Mouse (Mus musculus) intestine, postnatal 0 days (tissue): ENCODE measurements around the gene Ppm1a. TPM values are rescaled to one million over a fixed set of nuclear protein-coding genes. Genes with fewer than 3 reads are reported as not detected.

Experiments
- ATAC-seq: fragments of 200-750 bp; cut with Nextera tagmentation; 2 replicates; pipeline ENCODE4 v1.8.0; 2017; ENCODE audit warnings: mild to moderate bottlenecking, moderate TSS enrichment, moderate library complexity
- H3K27ac ChIP-seq: fragments of 300-500 bp; sonication (generic); 2 replicates; pipeline ENCODE4 v1.5.1; 2014; ENCODE audit warnings: mild to moderate bottlenecking, low read depth, low read length, moderate library complexity
- H3K27me3 ChIP-seq: fragments of 300-500 bp; sonication (generic); replicated peaks from 2 replicates; pipeline ENCODE4 v1.6.1; 2014; ENCODE audit warnings: low read length, mixed read lengths; ENCODE audit not compliant: control insufficient read depth, insufficient read depth
- H3K36me3 ChIP-seq: fragments of 300-500 bp; sonication (generic); 2 replicates; pipeline ENCODE4 v1.6.1; 2014; ENCODE audit warnings: mild to moderate bottlenecking, moderate library complexity; ENCODE audit not compliant: control insufficient read depth, insufficient read depth
- H3K4me1 ChIP-seq: fragments of 300-500 bp; sonication (generic); replicated peaks from 2 replicates; pipeline ENCODE4 v1.6.1; 2014; ENCODE audit warnings: antibody characterized with exemption, low read length, mixed read lengths; ENCODE audit not compliant: control insufficient read depth, insufficient read depth
- H3K4me2 ChIP-seq: fragments of 300-500 bp; sonication (generic); replicated peaks from 2 replicates; pipeline ENCODE4 v1.6.1; 2014; ENCODE audit warnings: low read depth, mild to moderate bottlenecking, moderate library complexity
- H3K4me3 ChIP-seq: fragments of 300-500 bp; sonication (generic); 2 replicates; pipeline ENCODE4 v1.5.1; 2014; ENCODE audit warnings: low read depth, low read length
- H3K9ac ChIP-seq: fragments of 300-500 bp; sonication (generic); 2 replicates; pipeline ENCODE4 v1.6.1; 2014; ENCODE audit warnings: mild to moderate bottlenecking, low read depth, low read length
- H3K9me3 ChIP-seq: fragments of 300-500 bp; sonication (generic); 2 replicates; pipeline ENCODE4 v1.6.1; 2016; ENCODE audit warnings: mixed run types; ENCODE audit not compliant: control insufficient read depth
- CTCF ChIP-seq: sonication (generic); IDR thresholded peaks from 2 replicates; pipeline ENCODE4 v1.5.1; 2016; ENCODE audit warnings: low read depth, mild to moderate bottlenecking, control low read depth, antibody characterized with exemption, moderate library complexity
- WGBS: fragments of 180-500 bp; shearing (Covaris S2); extraction: QIAGEN DNeasy Blood & Tissue Kit; methylation state at CpG from one replicate; pipeline ENCODE4 v1.1.7; 2014; 5-methylcytosine and 5-hydroxymethylcytosine counted together
- polyA plus RNA-seq: library from polyadenylated mRNA; unstranded; fragments of >200 nt; fragmentation: Nextera tagmentation; extraction: Ambion mirVana; gene quantifications from 2 replicates; pipeline ENCODE4 v1.2.1, GENCODE M21; 2015

The Ppm1a gene
- polyA plus RNA-seq, 1 experiment from 2014 or later, result 73.1 TPM

DNA sequence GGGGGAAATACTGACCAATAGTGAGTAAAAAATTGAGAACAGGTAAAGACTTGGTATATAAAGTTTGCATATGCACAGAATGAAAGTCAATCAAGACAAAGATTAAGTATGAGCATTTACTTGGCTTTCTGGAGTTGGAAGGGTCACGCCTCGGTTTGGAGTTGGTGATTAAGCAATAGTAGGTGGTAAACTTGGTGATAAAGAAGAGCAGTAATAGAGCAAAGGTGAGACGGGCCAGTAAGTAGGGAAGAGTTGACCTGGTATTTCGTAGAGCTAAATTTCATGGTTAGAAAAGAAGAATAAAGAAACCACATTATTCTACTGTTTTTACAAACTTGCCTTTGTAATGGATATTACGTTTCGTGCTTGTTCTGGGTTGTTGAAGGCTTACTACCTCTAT lies 10.6 kb downstream of the Ppm1a start:
- peak; percentile 73 for ATAC-seq
- no peak for TF ChIP-seq CTCF
- no peaks in the 10 kb centered on the region for H3K27me3 ChIP-seq
- no peak overlapping the region for H3K4me3 ChIP-seq
- H3K27ac ChIP-seq, result peak overlapping the region; percentile 37; the same call in 1 of the 2 replicates
- no peaks in the 10 kb centered on the region for H3K36me3 ChIP-seq
- H3K9me3 ChIP-seq, result no peaks in the 10 kb centered on the region
- H3K4me1 ChIP-seq, result peaks cover 2% of the 10 kb centered on the region; the same call in 1 of the 2 replicates
- H3K9ac ChIP-seq, result no peak overlapping the region
- 52% methylated on average over 6 of the region's 6 CpGs for WGBS
- peak overlapping the region; percentile 37; the same call in 1 of the 2 replicates for H3K4me2 ChIP-seq

DNA sequence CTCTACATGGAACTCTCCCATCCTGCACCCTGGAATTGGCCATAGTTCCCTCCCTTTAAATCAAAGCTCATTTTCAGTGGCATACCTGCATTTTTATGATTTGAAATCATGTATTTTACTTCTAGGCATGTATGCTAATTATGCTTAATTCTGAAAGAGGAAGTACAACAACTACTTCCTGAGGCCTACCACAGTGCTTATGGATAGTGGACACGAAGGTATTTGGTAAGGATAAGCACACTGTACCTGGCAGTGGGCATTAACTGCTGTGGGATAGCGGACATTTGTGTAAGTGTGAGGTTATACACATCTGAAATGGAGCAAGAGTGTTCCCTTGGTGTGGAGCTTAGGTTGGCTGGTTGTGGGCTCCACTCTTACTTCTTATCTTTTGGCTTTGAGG lies 11.0 kb downstream of the Ppm1a start:
- H3K9ac ChIP-seq, result no peak overlapping the region
- no peaks in the 10 kb centered on the region for H3K36me3 ChIP-seq
- peak overlapping the region; percentile 37; the same call in 1 of the 2 replicates for H3K27ac ChIP-seq
- no peaks in the 10 kb centered on the region for H3K9me3 ChIP-seq
- no peak for TF ChIP-seq CTCF
- 56% methylated on average over 2 of the region's 2 CpGs for WGBS
- no peak overlapping the region for H3K4me3 ChIP-seq
- H3K4me1 ChIP-seq, result peaks cover 2% of the 10 kb centered on the region; the same call in 1 of the 2 replicates
- ATAC-seq, result peak; percentile 39; the same call in 1 of the 2 replicates
- peak overlapping the region; percentile 37 for H3K4me2 ChIP-seq
- no peaks in the 10 kb centered on the region for H3K27me3 ChIP-seq

DNA sequence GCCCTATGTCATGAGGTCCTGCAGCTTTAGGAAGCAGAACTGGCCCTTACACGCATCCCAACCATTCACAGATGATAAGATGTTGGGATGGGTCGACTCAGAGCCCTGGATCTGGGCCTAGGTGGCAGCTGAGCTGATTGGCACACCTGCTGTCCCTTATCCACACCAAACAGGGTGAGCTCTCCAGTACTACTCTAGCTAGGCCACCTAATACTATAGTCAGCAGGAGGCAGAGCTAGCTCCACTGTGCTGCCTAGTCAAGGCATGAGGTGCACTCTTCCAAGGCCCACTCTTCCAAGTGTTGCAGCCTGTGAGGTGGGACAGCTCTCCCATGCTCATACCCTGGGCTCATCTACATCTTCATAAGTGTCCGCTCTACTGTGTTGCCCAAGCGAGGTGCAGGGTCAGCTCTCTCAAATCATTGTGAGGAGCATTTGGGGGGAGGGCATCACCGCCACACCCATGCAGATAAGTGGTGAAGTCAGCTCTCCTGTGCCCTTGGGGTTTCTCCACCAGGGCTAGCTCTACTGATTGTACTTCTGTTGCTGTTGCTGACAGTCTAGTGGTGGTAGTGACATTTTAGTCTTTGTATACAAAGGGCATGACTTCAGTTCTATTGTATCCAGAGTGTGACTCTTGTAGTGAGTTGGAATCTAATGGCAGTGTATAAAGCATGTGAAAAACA lies 12.4 kb downstream of the Ppm1a start:
- no peak overlapping the region for H3K4me2 ChIP-seq
- H3K9me3 ChIP-seq, result no peaks in the 10 kb centered on the region
- no peaks in the 10 kb centered on the region for H3K27me3 ChIP-seq
- H3K36me3 ChIP-seq, result no peaks in the 10 kb centered on the region
- no peak overlapping the region for H3K9ac ChIP-seq
- no peak for ATAC-seq
- no peak overlapping the region for H3K27ac ChIP-seq
- no peak for TF ChIP-seq CTCF
- H3K4me1 ChIP-seq, result 0 out of 2 replicates have a peak, but pooled peaks cover 2% of the 10 kb centered on the region
- 77% methylated on average over 5 of the region's 5 CpGs for WGBS
- no peak overlapping the region for H3K4me3 ChIP-seq

DNA sequence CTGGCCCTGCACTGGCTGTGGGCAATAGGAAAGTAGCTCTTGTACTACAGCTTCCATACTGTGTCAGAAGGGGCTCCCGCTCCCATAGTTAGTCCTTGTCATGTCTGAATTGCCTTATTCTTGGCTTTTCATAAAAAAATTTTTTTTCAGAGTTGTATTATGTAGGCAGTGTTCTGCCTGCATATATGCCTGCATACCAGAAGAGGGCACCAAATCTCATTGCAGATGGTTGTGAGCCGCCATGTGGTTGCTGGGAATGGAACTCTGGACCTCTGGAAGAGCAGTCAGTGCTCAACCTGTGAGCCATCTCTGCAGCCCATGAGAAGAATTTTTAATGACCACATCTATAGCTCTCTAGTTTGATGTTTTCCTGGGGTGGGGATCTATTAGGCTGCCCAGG lies 13.9 kb downstream of the Ppm1a start:
- H3K4me3 ChIP-seq, result no peak overlapping the region
- ATAC-seq, result no peak
- 100% methylated on average over 2 of the region's 2 CpGs for WGBS
- H3K9ac ChIP-seq, result no peak overlapping the region
- H3K4me1 ChIP-seq, result 0 out of 2 replicates have a peak, but pooled peaks cover 2% of the 10 kb centered on the region
- H3K27ac ChIP-seq, result no peak overlapping the region
- no peaks in the 10 kb centered on the region for H3K36me3 ChIP-seq
- H3K4me2 ChIP-seq, result no peak overlapping the region
- TF ChIP-seq CTCF, result peak; percentile 46
- H3K9me3 ChIP-seq, result no peaks in the 10 kb centered on the region
- H3K27me3 ChIP-seq, result no peaks in the 10 kb centered on the region

DNA sequence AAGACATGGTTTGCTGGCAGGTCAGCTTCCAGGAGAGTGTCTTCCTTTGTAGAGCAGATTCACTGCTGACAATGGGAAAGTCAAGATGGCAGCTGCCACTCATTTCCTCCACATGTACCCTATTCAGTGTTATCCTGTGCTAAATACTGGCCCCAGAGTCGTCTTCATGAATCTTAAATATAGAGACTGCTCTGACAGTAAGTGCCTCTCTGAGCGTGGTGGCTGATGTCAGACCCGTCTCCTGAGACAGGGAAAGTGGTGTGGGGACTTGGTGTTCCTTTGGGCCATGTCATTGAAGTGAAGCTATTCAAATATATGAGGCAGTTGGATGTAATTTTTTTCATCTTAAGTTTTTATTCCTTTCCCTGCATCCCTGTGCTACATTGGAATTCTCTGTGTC lies 14.5 kb downstream of the Ppm1a start:
- WGBS, result 91% methylated on average over 3 of the region's 3 CpGs
- no peak for TF ChIP-seq CTCF
- ATAC-seq, result no peak

DNA sequence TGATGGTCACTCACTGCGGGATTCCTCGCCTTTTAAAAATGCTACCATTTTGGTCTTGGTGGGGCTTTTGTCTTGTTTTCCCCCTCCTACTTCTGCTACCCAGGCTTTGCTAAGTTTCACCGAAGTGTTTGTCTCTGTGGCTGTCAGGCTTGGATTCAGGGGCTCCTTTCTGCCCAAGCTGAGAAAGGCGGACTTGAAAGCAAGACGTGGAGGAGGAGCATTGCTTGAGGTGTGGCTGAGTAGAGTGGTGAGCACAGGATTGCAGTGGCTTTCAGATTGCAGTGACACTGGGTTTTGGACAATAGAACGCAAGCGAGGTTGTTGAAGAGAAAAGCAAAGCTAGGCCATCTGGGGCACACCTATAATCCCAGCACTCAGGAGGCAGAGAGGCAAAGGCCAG lies 16.7 kb downstream of the Ppm1a start:
- WGBS, result 72% methylated on average over 7 of the region's 7 CpGs
- ATAC-seq, result no peak
- Histone ChIP-seq H3K27me3 (no peaks in the 10 kb centered on the region), H3K9me3 (no peaks in the 10 kb centered on the region), H3K36me3 (no peaks in the 10 kb centered on the region), H3K4me1 (no peaks in the 10 kb centered on the region), H3K27ac (no peak overlapping the region), H3K4me3 (no peak overlapping the region), H3K9ac (no peak overlapping the region), H3K4me2 (no peak overlapping the region)
- TF ChIP-seq CTCF, result no peak

More for the DNA sequence above, 14.5 kb downstream of the Ppm1a start:
- H3K27me3 ChIP-seq, result no peaks in the 10 kb centered on the region
- H3K9me3 ChIP-seq, result no peaks in the 10 kb centered on the region
- 0 out of 2 replicates have a peak, but pooled peaks cover 2% of the 10 kb centered on the region for H3K4me1 ChIP-seq
- H3K4me2 ChIP-seq, result no peak overlapping the region
- no peaks in the 10 kb centered on the region for H3K36me3 ChIP-seq
- no peak overlapping the region for H3K27ac ChIP-seq
- no peak overlapping the region for H3K4me3 ChIP-seq
- no peak overlapping the region for H3K9ac ChIP-seq
